Mouse (Mus musculus) adrenal gland, postnatal 4 days (tissue): ENCODE measurements around the gene Ybx3. TPM values are rescaled to one million over a fixed set of nuclear protein-coding genes. Genes with fewer than 3 reads are reported as not detected.

Experiments
- DNase-seq, 2 experiments: peaks; one replicate each; pipeline ENCODE4 v3.0.0; 2021 to 2022; ENCODE audit warnings: low spot score in 2 of 2, mixed read lengths in 2 of 2
- total RNA-seq, 2 experiments: library from RNA; stranded (reverse); gene quantifications; 2 replicates each; pipeline ENCODE4 v1.2.3; 2021

Gene Ybx3
- total RNA-seq, 2 experiments from 2014 or later: 197 to 198 TPM

GRCm38 (mm10) chr6:131344346-131344745 is 43.9 kb downstream of the Ybx3 start:
- no peak for DNase-seq

- no peak for DNase-seq
These were observed 48.2 kb downstream of the Ybx3 start for GRCm38 (mm10) chr6:131340082-131340481.

GRCm38 (mm10) chr6:131339309-131339708 is 49.0 kb downstream of the Ybx3 start:
- no peak for DNase-seq

GRCm38 (mm10) chr6:131338787-131339186 is 49.5 kb downstream of the Ybx3 start:
- DNase-seq: no peak

GRCm38 (mm10) chr6:131327076-131327475 is 61.2 kb downstream of the Ybx3 start:
- DNase-seq: no peak

- no peak for DNase-seq
These were observed 66.2 kb downstream of the Ybx3 start for GRCm38 (mm10) chr6:131321854-131322639.

GRCm38 (mm10) chr6:131316155-131317101 is 71.8 kb downstream of the Ybx3 start:
- no peak for DNase-seq

Other genes with a start within 250 kb of the Ybx3 start
- under 1 TPM; 0.73 to 0.84 TPM for gene Klra2, start 141.1 kb downstream of the Ybx3 start, total RNA-seq
- 10 to 100 TPM; 20.9 to 22.9 TPM for gene Magohb, start 95.2 kb downstream of the Ybx3 start, total RNA-seq
- under 1 TPM; 0.59 to 0.76 TPM for gene Styk1, start 34.9 kb downstream of the Ybx3 start, total RNA-seq
- gene 5430401F13Rik, start 97.9 kb upstream of the Ybx3 start, total RNA-seq: not detected
- gene Gm6619, start 97.9 kb upstream of the Ybx3 start, total RNA-seq: not detected
- gene Tas2r130, start 242.4 kb upstream of the Ybx3 start, total RNA-seq: not detected